ENCODE assay signal across 11 mouse cellular contexts in the genomic region with DNA sequence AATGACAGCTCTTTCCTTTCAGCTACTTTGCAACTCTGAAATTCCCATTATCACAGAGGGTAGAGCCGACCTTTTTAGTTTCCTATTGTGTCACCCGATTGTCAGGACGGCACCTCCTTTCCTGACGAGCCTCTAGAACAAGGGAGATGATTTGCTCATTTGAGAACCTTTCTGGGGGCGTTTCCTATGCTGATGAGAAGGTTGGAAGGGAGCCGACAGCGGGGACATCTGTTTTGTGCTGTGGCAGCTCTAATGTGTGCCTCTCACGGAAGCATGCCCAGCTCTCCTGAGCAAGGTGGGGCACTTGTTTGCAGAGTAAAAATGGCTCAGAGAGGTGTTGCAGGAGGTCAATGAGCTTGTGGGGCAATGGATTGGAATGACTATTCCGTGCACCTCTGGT.
DNase-seq lines count a peak whose midpoint lies in the region; ATAC-seq and TF ChIP-seq lines count a peak whose summit lies in the region.
"Had no signal": no experiment of that assay in that cellular context is flagged by ENCODE, and none has a peak within 500 bp of the region (broad histone marks: within the 10 kb centered on the region; RNA-seq: fewer than 3 reads in every experiment).

No protein-coding gene starts in this region.

- no peak for TF ChIP-seq CTCF in heart, postnatal 0 days (IDR thresholded peaks at IDR 0.05; ENCODE audit: low read depth)

- no peak overlapping the region for H3K4me2 ChIP-seq in heart, postnatal 0 days (ENCODE audit: low read depth, low read length)
- no peak overlapping the region for H3K4me2 ChIP-seq in hindbrain, embryonic 12.5 days (replicated peaks)

- H3K27ac ChIP-seq in heart, postnatal 0 days (ENCODE audit: low read depth), result no peak overlapping the region
- no peak overlapping the region for H3K27ac ChIP-seq in hindbrain, embryonic 12.5 days

- no peaks in the 10 kb centered on the region for H3K27me3 ChIP-seq in heart, postnatal 0 days (ENCODE audit: control insufficient read depth, insufficient read depth, low read length)
- H3K27me3 ChIP-seq in hindbrain, embryonic 12.5 days, result no peaks in the 10 kb centered on the region

- peak; percentile 33; the same call in 1 of the 2 replicates for ATAC-seq in heart, postnatal 0 days (ENCODE audit: insufficient read depth, low read depth)
- ATAC-seq in hindbrain, embryonic 12.5 days (ENCODE audit: low FRiP score), result peak; percentile 43

- DNase-seq in heart, postnatal 0 days (ENCODE audit: low spot score), result peak; percentile 19
- DNase-seq in heart, postnatal 36 days, result no peak
- DNase-seq in right cerebral cortex, adult 18-20 months, result peak; percentile 9
- DNase-seq in right cerebral cortex, postnatal 10 days (ENCODE audit: low spot score in 2 of 2), result no peak
- DNase-seq in urinary bladder, postnatal 36 days (ENCODE audit: low spot score in 2 of 2), result no peak
- DNase-seq in natural killer cell, adult 2 months (ENCODE audit: low spot score in 2 of 2), result no peak
- DNase-seq in lung, postnatal 36 days, result no peak
- DNase-seq: cerebellum, postnatal 14 days; kidney, postnatal 10 days; right cerebral cortex, postnatal 14 days had no signal

- 14% methylated on average over 9 of the region's 9 CpGs for WGBS in heart, postnatal 0 days
- WGBS in hindbrain, embryonic 12.5 days, result 19% methylated on average over 9 of the region's 9 CpGs

- no peak for TF ChIP-seq EP300 in heart, postnatal 0 days (IDR thresholded peaks at IDR 0.05; ENCODE audit: low read depth)

- no peaks in the 10 kb centered on the region for H3K36me3 ChIP-seq in heart, postnatal 0 days (replicated peaks; ENCODE audit: control insufficient read depth, insufficient read depth, low read length)
- no peaks in the 10 kb centered on the region for H3K36me3 ChIP-seq in hindbrain, embryonic 12.5 days

- H3K4me3 ChIP-seq in heart, postnatal 0 days (ENCODE audit: low read depth, low read length), result no peak overlapping the region
- H3K4me3 ChIP-seq in hindbrain, embryonic 12.5 days, result no peak overlapping the region

- H3K9ac ChIP-seq in heart, postnatal 0 days (replicated peaks; ENCODE audit: low read depth, low read length), result no peak overlapping the region
- H3K9ac ChIP-seq in hindbrain, embryonic 12.5 days, result no peak overlapping the region

- no peaks in the 10 kb centered on the region for H3K4me1 ChIP-seq in heart, postnatal 0 days (ENCODE audit: control insufficient read depth, insufficient read depth)
- H3K4me1 ChIP-seq in hindbrain, embryonic 12.5 days, result peaks cover 11% of the 10 kb centered on the region

- H3K9me3 ChIP-seq in heart, postnatal 0 days (replicated peaks; ENCODE audit: control insufficient read depth, low read length), result no peaks in the 10 kb centered on the region
- H3K9me3 ChIP-seq in hindbrain, embryonic 12.5 days (replicated peaks), result no peaks in the 10 kb centered on the region

- intact Hi-C loops in heart, postnatal 36 days (cut with DNase I), result no loop called here

Comparison
In these comparisons a context has a peak if more than half of its experiments do, and no peak if none do; other contexts are left out.
1. DNase-seq: peak in heart, postnatal 0 days (single experiment) and right cerebral cortex, adult 18-20 months (single experiment); none in heart, postnatal 36 days (0 of 2), right cerebral cortex, postnatal 10 days (0 of 2), urinary bladder, postnatal 36 days (0 of 2), natural killer cell, adult 2 months (0 of 2) and lung, postnatal 36 days (single experiment).